22 mouse cellular contexts compared by ENCODE assay signal in the genomic region with DNA sequence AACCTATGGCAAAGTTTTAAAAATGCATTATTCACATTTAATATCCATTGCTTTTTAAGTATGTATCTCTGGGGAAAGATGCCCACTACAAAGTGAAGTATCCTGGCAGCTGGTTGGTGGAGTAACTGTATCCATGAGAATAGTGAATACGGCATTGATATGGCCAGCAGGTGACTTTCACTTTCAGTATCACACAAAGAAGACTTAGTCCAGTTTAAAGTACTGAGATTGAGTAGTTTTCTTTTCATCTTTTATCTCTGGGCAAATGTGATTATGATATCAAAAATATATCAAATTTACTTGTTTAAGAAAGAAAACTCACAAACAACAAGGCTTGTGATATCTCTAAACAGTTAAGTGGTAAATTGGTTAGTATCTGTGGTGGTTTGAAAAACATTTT. TPM values are rescaled to one million over a fixed set of nuclear protein-coding genes. Genes with fewer than 3 reads are reported as not detected.
DNase-seq lines count a peak whose midpoint lies in the region; ATAC-seq and TF ChIP-seq lines count a peak whose summit lies in the region.
"Had no signal": no experiment of that assay in that cellular context is flagged by ENCODE, and none has a peak within 500 bp of the region (broad histone marks: within the 10 kb centered on the region; RNA-seq: fewer than 3 reads in every experiment).

No protein-coding gene starts in this region.

- H3K9me3 ChIP-seq in megakaryocyte, embryonic 14.5 days = no peaks in the 10 kb centered on the region
- H3K9me3 ChIP-seq in midbrain, postnatal 0 days (ENCODE audit: low read length) = no peaks in the 10 kb centered on the region
- H3K9me3 ChIP-seq: embryonic facial prominence, embryonic 12.5 days; hindbrain, embryonic 13.5 days; limb, embryonic 12.5 days; liver, embryonic 15.5 days; midbrain, embryonic 15.5 days; stomach, embryonic 15.5 days had no signal

- no peaks in the 10 kb centered on the region for H3K27me3 ChIP-seq in megakaryocyte, embryonic 14.5 days (replicated peaks)
- H3K27me3 ChIP-seq in midbrain, postnatal 0 days (ENCODE audit: insufficient read depth, low read length) = no peaks in the 10 kb centered on the region
- H3K27me3 ChIP-seq: embryonic facial prominence, embryonic 12.5 days; hindbrain, embryonic 13.5 days; limb, embryonic 12.5 days; liver, embryonic 15.5 days; midbrain, embryonic 15.5 days; stomach, embryonic 15.5 days had no signal

- H3K4me3 ChIP-seq in gastrocnemius, adult 2 months = peak overlapping the region; percentile 47
- peak overlapping the region; percentile 79 for H3K4me3 ChIP-seq in megakaryocyte, embryonic 14.5 days (replicated peaks)
- no peak overlapping the region for H3K4me3 ChIP-seq in midbrain, postnatal 0 days (ENCODE audit: low read depth, low read length)
- H3K4me3 ChIP-seq: embryonic facial prominence, embryonic 12.5 days; hindbrain, embryonic 13.5 days; limb, embryonic 12.5 days; liver, embryonic 15.5 days; midbrain, embryonic 15.5 days; stomach, embryonic 15.5 days had no signal

- H3K4me1 ChIP-seq in megakaryocyte, embryonic 14.5 days = peaks cover 40% of the 10 kb centered on the region
- H3K4me1 ChIP-seq in midbrain, postnatal 0 days (ENCODE audit: insufficient read depth, low read length) = no peaks in the 10 kb centered on the region

- intact Hi-C loops in gastrocnemius, adult 2 months (cut with DNase I) = loop anchor here (10.0 kb wide), 1 partner anchor 782 kb away; the partner anchor contains the start of genes Nt5c3 and Vmn1r4

- ATAC-seq in megakaryocyte, adult 5-6 weeks (ENCODE audit: poor library complexity, severe bottlenecking) = no peak
- peak; percentile 29 for ATAC-seq in activated CD4-positive, CD25-positive, alpha-beta regulatory T cell, adult 4 months
- ATAC-seq in granulocyte monocyte progenitor cell, adult 5-6 weeks (replicated peaks; ENCODE audit: poor library complexity, severe bottlenecking) = no peak
- ATAC-seq in midbrain, postnatal 0 days (ENCODE audit: low FRiP score) = no peak
- ATAC-seq: forebrain, postnatal 0 days; midbrain, embryonic 15.5 days had no signal

- H3K36me3 ChIP-seq in megakaryocyte, embryonic 14.5 days (replicated peaks; ENCODE audit: low read length) = no peaks in the 10 kb centered on the region
- H3K36me3 ChIP-seq in midbrain, postnatal 0 days (ENCODE audit: insufficient read depth, low read length) = no peaks in the 10 kb centered on the region
- H3K36me3 ChIP-seq: embryonic facial prominence, embryonic 12.5 days; hindbrain, embryonic 13.5 days; limb, embryonic 12.5 days; liver, embryonic 15.5 days; midbrain, embryonic 15.5 days; stomach, embryonic 15.5 days had no signal

- 81% methylated on average over 1 of the region's 1 CpGs for WGBS in midbrain, postnatal 0 days

- H3K4me2 ChIP-seq in midbrain, postnatal 0 days (ENCODE audit: low read depth, low read length, poor library complexity, severe bottlenecking) = no peak overlapping the region
- H3K4me2 ChIP-seq: embryonic facial prominence, embryonic 12.5 days; hindbrain, embryonic 13.5 days; limb, embryonic 12.5 days; liver, embryonic 15.5 days; midbrain, embryonic 15.5 days; stomach, embryonic 15.5 days had no signal

- DNase-seq in gastrocnemius, adult 2 months = no peak
- DNase-seq in gastrocnemius, postnatal 10 days = no peak
- no peak for DNase-seq in cerebellum, adult 11 months
- no peak for DNase-seq in midbrain, postnatal 0 days (ENCODE audit: low spot score)
- DNase-seq: adrenal gland, postnatal 10 days; cerebellum, adult 11-12 months; forebrain, postnatal 0 days; heart, postnatal 14 days; kidney, adult 11 months; kidney, postnatal 14 days; layer of hippocampus, adult 9-11 months; thymus, postnatal 14 days had no signal

- H3K9ac ChIP-seq in midbrain, postnatal 0 days (replicated peaks; ENCODE audit: low read length, poor library complexity, severe bottlenecking) = no peak overlapping the region
- H3K9ac ChIP-seq: embryonic facial prominence, embryonic 12.5 days; forebrain, postnatal 0 days; hindbrain, embryonic 13.5 days; limb, embryonic 12.5 days; liver, embryonic 15.5 days; midbrain, embryonic 15.5 days; stomach, embryonic 15.5 days had no signal

- H3K27ac ChIP-seq in gastrocnemius, adult 2 months = peak overlapping the region; percentile 54
- H3K27ac ChIP-seq in midbrain, postnatal 0 days (ENCODE audit: low read depth, low read length) = no peak overlapping the region
- H3K27ac ChIP-seq: embryonic facial prominence, embryonic 12.5 days; hindbrain, embryonic 13.5 days; limb, embryonic 12.5 days; liver, embryonic 15.5 days; midbrain, embryonic 15.5 days; stomach, embryonic 15.5 days had no signal

- no peak for TF ChIP-seq CTCF in gastrocnemius, adult 2 months (IDR thresholded peaks at IDR 0.05)
- no peak for TF ChIP-seq CTCF in midbrain, postnatal 0 days (IDR thresholded peaks at IDR 0.05)

RNA-seq across cellular contexts. Expression of gene Lancl2, which starts 4.4 kb away (rescaled TPM):
- 10 to 100 TPM in 1 of 2 experiments, 1 to 10 TPM in 1; 9.0 to 10.7 TPM for total RNA-seq in gastrocnemius, adult 2 months (2021)
- 10 to 100 TPM; 15.1 to 15.8 TPM for total RNA-seq in gastrocnemius, postnatal 10 days (2021)
- polyA plus RNA-seq in megakaryocyte, embryonic 14.5 days (2012; ENCODE audit: insufficient read depth, low replicate concordance) = 6.7 and 7.6 TPM in 2 replicates
- total RNA-seq in megakaryocyte, adult 5-6 weeks (2015) = 26.0 and 29.7 TPM in 2 replicates
- 26.3 and 28.7 TPM in 2 replicates for total RNA-seq in megakaryocyte, adult 5-6 weeks (2017)
- polyA plus RNA-seq in activated CD4-positive, CD25-positive, alpha-beta regulatory T cell, adult 4 months (2017; shearing (Covaris generic)) = 1 to 10 TPM; 4.2 to 5.7 TPM
- total RNA-seq in granulocyte monocyte progenitor cell, adult 5-6 weeks (2014; fragmentation: Nextera tagmentation) = 22.8 and 23.1 TPM in 2 replicates
- total RNA-seq in granulocyte monocyte progenitor cell, adult 5-6 weeks (2017) = 31.0 and 44.0 TPM in 2 replicates
- 112 and 114 TPM in 2 replicates for total RNA-seq in midbrain, postnatal 0 days (2014; rRNA removed)
- 89.5 and 94.1 TPM in 2 replicates for polyA plus RNA-seq in midbrain, postnatal 0 days (2015; fragmentation: Nextera tagmentation; extraction: Ambion mirVana)

RNA-seq across cellular contexts. Expression of gene Pyurf, which starts 14.8 kb away (rescaled TPM):
- 10 to 100 TPM; 10.3 to 15.1 TPM for total RNA-seq in gastrocnemius, adult 2 months (2021)
- 10 to 100 TPM; 12.4 to 13.0 TPM for total RNA-seq in gastrocnemius, postnatal 10 days (2021)
- 10.5 and 24.9 TPM in 2 replicates for polyA plus RNA-seq in megakaryocyte, embryonic 14.5 days (2012; ENCODE audit: insufficient read depth, low replicate concordance)
- 3.5 and 3.6 TPM in 2 replicates for total RNA-seq in megakaryocyte, adult 5-6 weeks (2015)
- total RNA-seq in megakaryocyte, adult 5-6 weeks (2017) = 7.9 and 9.1 TPM in 2 replicates
- polyA plus RNA-seq in activated CD4-positive, CD25-positive, alpha-beta regulatory T cell, adult 4 months (2017; shearing (Covaris generic)) = 1 to 10 TPM; 4.0 to 4.2 TPM
- total RNA-seq in granulocyte monocyte progenitor cell, adult 5-6 weeks (2014; fragmentation: Nextera tagmentation) = 7.5 and 7.7 TPM in 2 replicates
- 16.3 and 17.7 TPM in 2 replicates for total RNA-seq in granulocyte monocyte progenitor cell, adult 5-6 weeks (2017)
- total RNA-seq in midbrain, postnatal 0 days (2014; rRNA removed) = 13.7 and 14.9 TPM in 2 replicates
- 13.3 and 14.3 TPM in 2 replicates for polyA plus RNA-seq in midbrain, postnatal 0 days (2015; fragmentation: Nextera tagmentation; extraction: Ambion mirVana)
